In genomic region chr15:83349954-83350711, GRCm38 (mm10) we compare ENCODE assay signal across 8 mouse cellular contexts. TPM values are rescaled to one million over a fixed set of nuclear protein-coding genes. Genes with fewer than 3 reads are reported as not detected.
DNase-seq lines count a peak whose midpoint lies in the region; ATAC-seq lines count a peak whose summit lies in the region.

Gene Arfgap3, minus strand, starts transcription at chr15:83350247.

- H3K9me3 ChIP-seq in hindbrain, embryonic 11.5 days (ENCODE audit: control insufficient read depth, low read length), result no peaks in the 10 kb centered on the region

- 0 out of 2 replicates have a peak within 1 kb of the TSS, but pooled peaks have one; percentile 30 for H3K27ac ChIP-seq in hindbrain, embryonic 11.5 days (ENCODE audit: low read depth, low read length)

- peak within 1 kb of the TSS; percentile 86 for H3K4me2 ChIP-seq in hindbrain, embryonic 11.5 days (replicated peaks; ENCODE audit: low read depth, low read length)

- no peaks in the 10 kb centered on the region for H3K36me3 ChIP-seq in hindbrain, embryonic 11.5 days (ENCODE audit: control insufficient read depth, insufficient read depth, low read length)

- under 1% methylated on average over 59 of the region's 60 CpGs for WGBS in hindbrain, embryonic 11.5 days

- H3K4me1 ChIP-seq in hindbrain, embryonic 11.5 days (replicated peaks; ENCODE audit: control insufficient read depth, insufficient read depth, low read length), result no peaks in the 10 kb centered on the region

- DNase-seq in MN1 (ENCODE audit: low spot score), result peak; percentile 98
- DNase-seq in cerebellum, adult 9-10 months, result peak; percentile 91
- peak; percentile 84 to 97 for DNase-seq in frontal cortex, adult 2 months (ENCODE audit: extremely low spot score in 1 of 2, low spot score in 1 of 2)
- peak; percentile 98 for DNase-seq in hindbrain, embryonic 11.5 days (ENCODE audit: low spot score)
- peak; percentile 94 to 97 for DNase-seq in layer of hippocampus, postnatal 10 days (ENCODE audit: low spot score in 2 of 2)
- peak; percentile 94 for DNase-seq in lung, postnatal 10 days
- DNase-seq in ovary, postnatal 36 days (ENCODE audit: low spot score), result peak; percentile 95
- peak; percentile 94 for DNase-seq in thymus, postnatal 25 days

- H3K4me3 ChIP-seq in hindbrain, embryonic 11.5 days (ENCODE audit: low read depth, low read length), result peak within 1 kb of the TSS; percentile 84

- no peaks in the 10 kb centered on the region for H3K27me3 ChIP-seq in hindbrain, embryonic 11.5 days (ENCODE audit: control insufficient read depth, insufficient read depth, low read length)

- peak; percentile 93 for ATAC-seq in hindbrain, embryonic 11.5 days (ENCODE audit: low FRiP score)

- peak within 1 kb of the TSS; percentile 77 for H3K9ac ChIP-seq in hindbrain, embryonic 11.5 days (ENCODE audit: low read depth, low read length)

RNA-seq across cellular contexts. Expression of gene Arfgap3, which starts in this region (rescaled TPM):
- polyA plus RNA-seq in frontal cortex, adult 2 months (2012; rRNA removed), result 25.3 and 27.6 TPM in 2 replicates
- polyA plus RNA-seq in hindbrain, embryonic 11.5 days (2014; fragmentation: Nextera tagmentation; extraction: Ambion mirVana), result 38.6 and 40.1 TPM in 2 replicates
- total RNA-seq in layer of hippocampus, postnatal 10 days (2021), result 10 to 100 TPM; 19.8 to 22.7 TPM

Comparison
In these comparisons a context has a peak if more than half of its experiments do, and no peak if none do; other contexts are left out.
1. Peak in every context shown above with its lines: DNase-seq, ATAC-seq, H3K4me3 ChIP-seq and H3K27ac ChIP-seq.